Mouse (Mus musculus) ES-E14 (cell line): ENCODE measurements around the gene Tex21.

Experiments
- HCFC1 ChIP-seq: IDR thresholded peaks from 2 replicates; pipeline ENCODE4 v1.6.1; 2012; ENCODE audit warnings: low read length, inconsistent platforms, borderline replicate concordance; ENCODE audit not compliant: insufficient read depth
- MAFK ChIP-seq: IDR thresholded peaks from 2 replicates; pipeline ENCODE4 v1.6.1; 2014; ENCODE audit warnings: mild to moderate bottlenecking, low read depth, low read length, inconsistent platforms; ENCODE audit not compliant: insufficient read depth
- ZNF384 ChIP-seq: IDR thresholded peaks from 2 replicates; pipeline ENCODE4 v1.6.1; 2012; ENCODE audit warnings: low read depth, low read length, inconsistent platforms

DNA sequence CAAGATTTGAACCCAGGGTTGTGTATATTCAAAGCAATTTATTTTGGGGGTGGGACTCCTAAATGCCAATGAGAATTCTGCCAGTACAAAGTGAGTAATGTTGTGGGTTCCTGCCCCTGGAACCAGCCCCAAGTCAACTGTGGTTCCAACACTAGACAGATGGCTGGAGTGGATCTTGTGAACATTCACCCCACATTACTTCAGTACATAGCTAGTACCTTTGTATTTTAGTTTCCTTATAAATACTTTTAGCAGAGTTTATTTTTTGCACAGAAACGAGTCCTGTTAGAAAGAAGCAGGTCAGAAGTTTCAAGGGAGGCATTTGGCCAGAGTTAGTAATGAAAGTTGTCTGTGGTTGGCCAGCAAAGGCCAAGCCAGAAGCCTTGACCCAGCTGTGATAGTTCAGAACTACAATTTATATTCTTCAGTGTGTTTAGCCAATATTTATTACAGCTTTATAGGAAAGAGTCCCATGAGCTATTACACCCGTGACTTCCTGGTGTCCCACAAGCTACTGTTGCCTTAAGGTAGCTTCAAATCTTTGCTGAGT, 34.6 kb upstream of the Tex21 start:
- no peak for TF ChIP-seq HCFC1
- TF ChIP-seq MAFK = no peak
- TF ChIP-seq ZNF384 = no peak
